Mouse (Mus musculus) stomach, postnatal 0 days (tissue): ENCODE measurements around the gene Zfp653.

Experiments used
- CTCF ChIP-seq: IDR thresholded peaks from 2 replicates; pipeline ENCODE4 v1.5.1; 2016; ENCODE audit warnings: antibody characterized with exemption, low read depth, mild to moderate bottlenecking, moderate library complexity
- EP300 ChIP-seq: optimal IDR thresholded peaks from 2 replicates; pipeline ENCODE3; 2016; ENCODE audit warnings: antibody characterized with exemption

DNA sequence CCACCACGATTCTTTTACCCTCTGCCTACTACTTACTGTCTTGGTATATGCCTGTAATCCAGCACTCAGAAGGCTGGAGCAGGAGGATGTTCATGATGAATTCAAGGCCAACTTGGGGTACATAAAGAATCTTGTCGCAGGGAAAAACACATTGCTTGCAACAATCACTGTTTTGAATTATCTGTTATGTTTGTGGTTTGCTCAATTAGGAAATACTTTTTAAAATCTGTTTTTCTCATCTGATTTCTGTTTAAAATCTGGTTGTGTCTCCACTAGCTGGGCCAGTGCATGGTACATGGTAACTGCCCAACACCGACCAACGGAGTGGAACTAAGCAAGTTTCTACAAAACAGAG lies 13.5 kb upstream of the Zfp653 start:
- no peak for TF ChIP-seq CTCF
- no peak for TF ChIP-seq EP300
